Mouse (Mus musculus): Measurements from ENCODE around the gene Tpr.

The Tpr gene

GRCm38 (mm10) chr1:150392638-150393487, at the start of gene Tpr, which contains the start of gene Odr4:
Gene Tpr (plus strand): TSS chr1:150392838.
Gene Odr4 (minus strand): TSS chr1:150393080.
- peak; percentile 99 for DNase-seq

- DNase-seq, result no peak
Measured at GRCm38 (mm10) chr1:150360864-150361263, 31.8 kb upstream of the Tpr start.

GRCm38 (mm10) chr1:150372895-150373294, 19.7 kb upstream of the Tpr start:
- no peak for DNase-seq

- DNase-seq, result no peak
Measured at GRCm38 (mm10) chr1:150374247-150374646, 18.4 kb upstream of the Tpr start.

GRCm38 (mm10) chr1:150384138-150384537, 8.5 kb upstream of the Tpr start:
- no peak for DNase-seq

- DNase-seq, result peak; percentile 45
Measured at GRCm38 (mm10) chr1:150387572-150387971, 5.1 kb upstream of the Tpr start.

GRCm38 (mm10) chr1:150389390-150390129, 3.1 kb upstream of the Tpr start:
- no peak for DNase-seq

GRCm38 (mm10) chr1:150391931-150392637, 554 bp upstream of the Tpr start:
- DNase-seq, result no peak

GRCm38 (mm10) chr1:150393488-150393852, 832 bp downstream of the Tpr start:
- DNase-seq, result no peak

- DNase-seq, result no peak
Measured at GRCm38 (mm10) chr1:150396001-150396400, 3.4 kb downstream of the Tpr start.

GRCm38 (mm10) chr1:150403914-150404313, 11.3 kb downstream of the Tpr start:
- DNase-seq, result no peak

- DNase-seq, result no peak
Measured at GRCm38 (mm10) chr1:150404555-150404954, 11.9 kb downstream of the Tpr start.

- DNase-seq, result no peak
Measured at GRCm38 (mm10) chr1:150407285-150407684, 14.6 kb downstream of the Tpr start.

GRCm38 (mm10) chr1:150409996-150410395, 17.4 kb downstream of the Tpr start:
- no peak for DNase-seq

GRCm38 (mm10) chr1:150416006-150416405, 23.4 kb downstream of the Tpr start:
- DNase-seq, result no peak

- no peak for DNase-seq
Measured at GRCm38 (mm10) chr1:150418426-150418825, 25.8 kb downstream of the Tpr start.

- DNase-seq, result peak; percentile 4
Measured at GRCm38 (mm10) chr1:150425665-150426064, 33.0 kb downstream of the Tpr start.

- no peak for DNase-seq
Measured at GRCm38 (mm10) chr1:150426216-150426615, 33.6 kb downstream of the Tpr start.

- no peak for DNase-seq
Measured at GRCm38 (mm10) chr1:150438641-150439040, 46.0 kb downstream of the Tpr start.

GRCm38 (mm10) chr1:150441731-150442130, 49.1 kb downstream of the Tpr start:
- no peak for DNase-seq

- peak; percentile 12 for DNase-seq
Measured at GRCm38 (mm10) chr1:150458977-150459376, 66.3 kb downstream of the Tpr start.

- DNase-seq, result peak; percentile 22
Measured at GRCm38 (mm10) chr1:150459599-150459998, 67.0 kb downstream of the Tpr start.

- no peak for DNase-seq
Measured at GRCm38 (mm10) chr1:150460595-150460994, 68.0 kb downstream of the Tpr start.
